Mouse (Mus musculus) hindbrain, embryonic 16.5 days (tissue): ENCODE measurements around the gene Ccz1. TPM values are rescaled to one million over a fixed set of nuclear protein-coding genes. Genes with fewer than 3 reads are reported as not detected.

Experiments
- polyA plus RNA-seq: library from polyadenylated mRNA; unstranded; fragments of >200 nt; fragmentation: Nextera tagmentation; extraction: Ambion mirVana; gene quantifications from 2 replicates; pipeline ENCODE4 v1.2.1, GENCODE M21; 2015

Ccz1 gene
- polyA plus RNA-seq, 1 experiment from 2014 or later = 73.6 TPM

Other genes with a start within 250 kb of the Ccz1 start
- gene Eif2ak1, start 197.1 kb downstream of the Ccz1 start, polyA plus RNA-seq = 44.6 and 47.9 TPM in 2 replicates
- 0.22 and 0.41 TPM in 2 replicates for gene Ankrd61, start 117.2 kb downstream of the Ccz1 start, polyA plus RNA-seq
- 92.4 and 94.6 TPM in 2 replicates for gene Aimp2, start 105.0 kb downstream of the Ccz1 start, polyA plus RNA-seq
- gene Pms2, start 104.9 kb downstream of the Ccz1 start, polyA plus RNA-seq = 24.0 and 25.9 TPM in 2 replicates
- 1.9 and 2.3 TPM in 2 replicates for gene Gm42421, start 86.7 kb downstream of the Ccz1 start, polyA plus RNA-seq
- 5.4 and 6.2 TPM in 2 replicates for gene Rsph10b, start 81.8 kb downstream of the Ccz1 start, polyA plus RNA-seq
- gene Ocm, start 11.8 kb upstream of the Ccz1 start, polyA plus RNA-seq = 0.59 TPM in 1 of 2 replicates, not detected in the other
- gene Lmtk2, start 85.6 kb upstream of the Ccz1 start, polyA plus RNA-seq = 9.1 TPM in 2 replicates
- gene Bhlha15, start 175.4 kb upstream of the Ccz1 start, polyA plus RNA-seq = 0.07 and 0.09 TPM in 2 replicates
- 41.8 and 45.8 TPM in 2 replicates for gene Tecpr1, start 208.7 kb upstream of the Ccz1 start, polyA plus RNA-seq
- gene Bri3, start 229.6 kb upstream of the Ccz1 start, polyA plus RNA-seq = 80.7 and 90.7 TPM in 2 replicates